Mouse (Mus musculus) E14TG2a.4 (cell line): Measurements from ENCODE around the gene Ccdc82.

Source experiments
- CTCF ChIP-seq: conservative IDR thresholded peaks from 2 replicates; pipeline ENCODE4 v1.5.1; 2014; ENCODE audit warnings: low read length
- NANOG ChIP-seq: IDR thresholded peaks from 2 replicates; pipeline ENCODE4 v1.6.1; 2014; ENCODE audit warnings: borderline replicate concordance, low read length, mixed read lengths

DNA sequence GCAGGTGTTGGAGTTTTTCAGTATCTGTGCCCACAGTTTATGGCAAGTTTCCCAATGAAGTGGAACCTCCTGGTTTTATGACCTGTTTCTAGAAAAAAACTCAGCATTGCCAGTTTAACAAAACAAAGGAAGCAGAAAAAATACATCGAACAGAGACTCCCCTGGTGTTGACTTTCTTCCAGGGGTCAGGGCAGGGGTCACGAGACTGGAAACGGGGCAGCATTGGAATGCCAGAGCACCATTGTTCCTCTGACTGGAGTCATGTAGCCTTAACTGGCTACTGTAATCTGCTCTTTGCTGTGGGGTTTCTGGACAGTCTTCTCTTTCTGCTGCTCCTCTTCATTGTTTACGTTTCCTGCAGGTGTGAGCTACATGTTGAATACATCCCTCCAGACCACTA is 16.2 kb upstream of the Ccdc82 start:
- no peak for TF ChIP-seq CTCF
- no peak for TF ChIP-seq NANOG
